Mouse (Mus musculus) thymus, adult 18-20 months (tissue): ENCODE data around the gene Pkd1l3.
A peak's percentile ranks its signal among the peaks of the same experiment; 100 is the strongest.

Experiments used
- DNase-seq, 2 experiments: peaks; one replicate each; pipeline ENCODE4 v3.0.0; 2022; ENCODE audit warnings: mixed read lengths in 2 of 2

Gene Pkd1l3

GRCm38 (mm10) chr8:109614243-109615210 lies at the start of gene Pkd1l3:
Pkd1l3 (plus strand) TSS chr8:109614517.
- no peak for DNase-seq

- no peak for DNase-seq
These were observed 49.6 kb upstream of the Pkd1l3 start for GRCm38 (mm10) chr8:109564766-109565165.

GRCm38 (mm10) chr8:109565498-109566333 lies 48.6 kb upstream of the Pkd1l3 start, which contains the start of the genes Dhx38 and Txnl4b:
Dhx38 (minus strand) TSS chr8:109565861.
Txnl4b (plus strand) TSS chr8:109565892.
- DNase-seq: peak; percentile 97 to 99

- DNase-seq: no peak
These were observed 43.2 kb upstream of the Pkd1l3 start for GRCm38 (mm10) chr8:109571139-109571538.

GRCm38 (mm10) chr8:109576311-109576710 lies 38.0 kb upstream of the Pkd1l3 start:
- DNase-seq: no peak

GRCm38 (mm10) chr8:109578900-109579301 lies 35.4 kb upstream of the Pkd1l3 start, which contains the start of gene Hp:
Hp (minus strand) TSS chr8:109579172.
- DNase-seq: no peak

GRCm38 (mm10) chr8:109584293-109584692 lies 30.0 kb upstream of the Pkd1l3 start:
- no peak for DNase-seq

GRCm38 (mm10) chr8:109584830-109585229 lies 29.5 kb upstream of the Pkd1l3 start:
- DNase-seq: no peak

- DNase-seq: no peak
These were observed 28.7 kb upstream of the Pkd1l3 start for GRCm38 (mm10) chr8:109585652-109586051.

- no peak for DNase-seq
These were observed 27.3 kb upstream of the Pkd1l3 start for GRCm38 (mm10) chr8:109586972-109587504.

- DNase-seq: no peak
These were observed 23.4 kb upstream of the Pkd1l3 start for GRCm38 (mm10) chr8:109590901-109591300.

- no peak for DNase-seq
These were observed 22.9 kb upstream of the Pkd1l3 start for GRCm38 (mm10) chr8:109591367-109591766.

GRCm38 (mm10) chr8:109592164-109592563 lies 22.2 kb upstream of the Pkd1l3 start:
- DNase-seq: no peak

- no peak for DNase-seq
These were observed 21.1 kb upstream of the Pkd1l3 start for GRCm38 (mm10) chr8:109593117-109593788.

- DNase-seq: peak; percentile 16 to 25
These were observed 18.5 kb upstream of the Pkd1l3 start for GRCm38 (mm10) chr8:109595854-109596253.

GRCm38 (mm10) chr8:109606725-109607124 lies 7.6 kb upstream of the Pkd1l3 start:
- DNase-seq: no peak

GRCm38 (mm10) chr8:109607650-109608049 lies 6.7 kb upstream of the Pkd1l3 start:
- DNase-seq: no peak

GRCm38 (mm10) chr8:109608271-109609152 lies 5.8 kb upstream of the Pkd1l3 start, which contains the start of gene Dhodh:
Dhodh (minus strand) TSS chr8:109608673.
- peak; percentile 96 to 98 for DNase-seq

GRCm38 (mm10) chr8:109609153-109609502 lies 5.2 kb upstream of the Pkd1l3 start:
- no peak for DNase-seq

- no peak for DNase-seq
These were observed 1.3 kb downstream of the Pkd1l3 start for GRCm38 (mm10) chr8:109615569-109615968.

- no peak for DNase-seq
These were observed 14.3 kb downstream of the Pkd1l3 start for GRCm38 (mm10) chr8:109628638-109629037.
